Mouse (Mus musculus): ENCODE measurements around the gene Slc25a21.

- TF ChIP-seq CTCF (IDR thresholded peaks at IDR 0.05; ENCODE audit: control insufficient read depth, insufficient read depth, insufficient read length), result no peak
- TF ChIP-seq MAX (IDR thresholded peaks at IDR 0.05), result no peak
- TF ChIP-seq USF1 (IDR thresholded peaks at IDR 0.05; ENCODE audit: low read depth), result no peak
- no peak for TF ChIP-seq FOSL1 (IDR thresholded peaks at IDR 0.05; ENCODE audit: insufficient read depth, low read length, poor library complexity, severe bottlenecking)
- no peak for TF ChIP-seq MYOD1 (IDR thresholded peaks at IDR 0.05; ENCODE audit: control insufficient read depth, insufficient read length, low read depth)
- TF ChIP-seq MYOG (IDR thresholded peaks at IDR 0.05; ENCODE audit: control insufficient read depth, extremely low read depth, insufficient read length), result no peak
Observed at GRCm38 (mm10) chr12:56769421-56769820, 427.9 kb downstream of the Slc25a21 start.

Data from C2C12 (cell line).